Mouse (Mus musculus): ENCODE data around the gene Rprd2.

DNA sequence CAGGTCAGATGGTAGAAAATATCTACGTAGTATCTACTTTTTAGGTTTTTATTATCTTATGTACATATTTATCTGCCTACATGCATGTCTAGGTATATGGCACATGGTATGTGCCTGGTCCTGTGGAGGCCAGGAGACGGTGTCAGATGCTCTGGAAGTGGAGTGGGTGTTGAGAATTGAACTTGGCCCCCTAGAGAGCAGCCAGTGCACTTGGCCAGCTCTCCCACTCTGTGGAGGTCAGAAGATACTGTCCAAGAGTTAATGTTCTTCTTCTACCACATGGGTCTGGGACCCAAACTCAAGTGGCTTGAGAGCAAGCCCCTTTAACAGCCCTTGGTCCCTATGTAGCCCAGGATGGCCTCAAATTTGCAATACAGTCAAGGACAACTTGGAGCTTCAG lies 48.7 kb upstream of the Rprd2 start:
- no peak for TF ChIP-seq POLR2A (IDR thresholded peaks at IDR 0.05; ENCODE audit: insufficient read length, low read depth)
- TF ChIP-seq REST (IDR thresholded peaks at IDR 0.05; ENCODE audit: insufficient read depth, insufficient read length), result no peak
- no peak for TF ChIP-seq MYOD1 (IDR thresholded peaks at IDR 0.05; ENCODE audit: control insufficient read depth in 1 of 3, insufficient read length in 2 of 3, low read depth in 2 of 3)
- no peak for TF ChIP-seq E2F4 (IDR thresholded peaks at IDR 0.05; ENCODE audit: insufficient read depth)
- TF ChIP-seq CEBPB (IDR thresholded peaks at IDR 0.05; ENCODE audit: insufficient read depth, poor library complexity, severe bottlenecking), result no peak
- no peak for TF ChIP-seq POLR2AphosphoS2 (IDR thresholded peaks at IDR 0.05; ENCODE audit: insufficient read length, low read depth)
- TF ChIP-seq MAX (IDR thresholded peaks at IDR 0.05; ENCODE audit: low read depth), result no peak
- TF ChIP-seq USF1 (IDR thresholded peaks at IDR 0.05; ENCODE audit: low read depth), result no peak
